Mouse (Mus musculus) ES-E14 (cell line): ENCODE results near the gene Atg9b. TPM values are rescaled to one million over a fixed set of nuclear protein-coding genes. Genes with fewer than 3 reads are reported as not detected.
A peak's percentile ranks its signal among the peaks of the same experiment; 100 is the strongest.

Experiments
- DNase-seq: peaks from one replicate; pipeline ENCODE4 v3.0.0-alpha.2; 2013; ENCODE audit warnings: low read depth, low spot score
- H3K27ac ChIP-seq: 2 replicates; pipeline ENCODE4 v1.5.1; 2012; ENCODE audit warnings: low read depth, mild to moderate bottlenecking, low read length, moderate library complexity, mixed read lengths; ENCODE audit not compliant: poor library complexity, insufficient read depth, severe bottlenecking
- H3K36me3 ChIP-seq: 2 replicates; pipeline ENCODE4 v1.6.1; 2012; ENCODE audit warnings: mild to moderate bottlenecking, low read length, moderate library complexity, mixed read lengths; ENCODE audit not compliant: control insufficient read depth, poor library complexity, insufficient read depth, severe bottlenecking
- H3K4me1 ChIP-seq, 2 experiments: fragments of 150-350 bp in 1 of 2; sonication (generic) in 1 of 2; 2 replicates each; pipeline ENCODE4 v1.6.1; 2012; ENCODE audit warnings: low read length in 2 of 2, mild to moderate bottlenecking in 1 of 2, mixed read lengths in 1 of 2; ENCODE audit not compliant: control insufficient read depth in 2 of 2, insufficient read depth in 2 of 2, poor library complexity in 1 of 2
- H3K4me3 ChIP-seq, 2 experiments: fragments of 150-350 bp in 1 of 2; sonication (generic) in 1 of 2; 2 replicates each; pipeline ENCODE4 v1.5.1; 2012; ENCODE audit warnings: low read length in 2 of 2, low read depth in 1 of 2, mild to moderate bottlenecking in 1 of 2, mixed read lengths in 1 of 2; ENCODE audit not compliant: insufficient read depth in 1 of 2, poor library complexity in 1 of 2, severe bottlenecking in 1 of 2
- H3K9ac ChIP-seq: 2 replicates; pipeline ENCODE4 v1.6.1; 2012; ENCODE audit warnings: low read depth, mild to moderate bottlenecking, low read length, mixed read lengths; ENCODE audit not compliant: poor library complexity, insufficient read depth, severe bottlenecking
- H3K9me3 ChIP-seq: fragments of 150-350 bp; sonication (generic); 2 replicates; pipeline ENCODE4 v1.6.1; 2012; ENCODE audit warnings: low read depth, mild to moderate bottlenecking, low read length; ENCODE audit not compliant: control insufficient read depth, insufficient read depth
- CHD2 ChIP-seq: IDR thresholded peaks from 2 replicates; pipeline ENCODE4 v1.6.1; 2014; ENCODE audit warnings: mild to moderate bottlenecking, low read depth, low read length, inconsistent platforms
- HCFC1 ChIP-seq: IDR thresholded peaks from 2 replicates; pipeline ENCODE4 v1.6.1; 2012; ENCODE audit warnings: low read length, inconsistent platforms, borderline replicate concordance; ENCODE audit not compliant: insufficient read depth
- MAFK ChIP-seq: IDR thresholded peaks from 2 replicates; pipeline ENCODE4 v1.6.1; 2014; ENCODE audit warnings: mild to moderate bottlenecking, low read depth, low read length, inconsistent platforms; ENCODE audit not compliant: insufficient read depth
- ZC3H11A ChIP-seq: IDR thresholded peaks from 2 replicates; pipeline ENCODE4 v1.6.1; 2012; ENCODE audit warnings: low read depth, mild to moderate bottlenecking, inconsistent platforms, low read length, borderline replicate concordance
- ZNF384 ChIP-seq: IDR thresholded peaks from 2 replicates; pipeline ENCODE4 v1.6.1; 2012; ENCODE audit warnings: low read depth, low read length, inconsistent platforms
- in situ Hi-C, 2 experiments: fragments of 600-800 bp; cut with MboI; formaldehyde crosslinking; loops; one replicate each; pipeline ENCODE4 v1.15.1; 2025; ENCODE audit warnings: low sequenced_read_pairs in 2 of 2, inconsistent platforms in 1 of 2; ENCODE audit not compliant: unreplicated experiment in 2 of 2
- total RNA-seq: library from RNA; depleted of rRNA; stranded (reverse); fragments of 300-350 nt; gene quantifications from 2 replicates; pipeline ENCODE4 v1.2.3, GENCODE M21; 2012

The Atg9b gene
- total RNA-seq, 1 experiment, result 3.7 TPM

GRCm38 (mm10) chr5:24351701-24352171 lies 40.2 kb downstream of the Atg9b start:
- no peak for TF ChIP-seq CHD2
- no peak for TF ChIP-seq MAFK
- TF ChIP-seq HCFC1, result no peak
- no peak for TF ChIP-seq ZC3H11A
- TF ChIP-seq ZNF384, result no peak
- Histone ChIP-seq H3K36me3 (no peaks in the 10 kb centered on the region), H3K4me1 (peaks cover 2 to 21% of the 10 kb centered on the region in 2 experiments; a peak in 2 of 4 replicates), H3K4me3 (peak overlapping the region; percentile 86 to 95), H3K27ac (no peak overlapping the region), H3K9me3 (no peaks in the 10 kb centered on the region), H3K9ac (no peak overlapping the region)
- DNase-seq, result peak; percentile 63
- in situ Hi-C loops, result no loop called here

GRCm38 (mm10) chr5:24351278-24351677 lies 40.7 kb downstream of the Atg9b start, which contains the start of gene Kcnh2:
Gene Kcnh2, minus strand, starts transcription at chr5:24351604.
- Histone ChIP-seq H3K4me1 (peaks cover 2 to 21% of the 10 kb centered on the region in 2 experiments; a peak in 2 of 4 replicates), H3K4me3 (peak within 1 kb of the TSS; percentile 86 to 95), H3K9me3 (no peaks in the 10 kb centered on the region), H3K9ac (peak within 1 kb of the TSS; percentile 78), H3K27ac (no peak within 1 kb of the TSS), H3K36me3 (no peaks in the 10 kb centered on the region)
- in situ Hi-C loops, result no loop called here
- DNase-seq, result no peak
- TF ChIP-seq HCFC1 (no peak), CHD2 (no peak), ZNF384 (no peak), MAFK (no peak), ZC3H11A (no peak)

- H3K27ac ChIP-seq, result no peak overlapping the region
- DNase-seq, result no peak
- in situ Hi-C loops, result no loop called here
- peak overlapping the region; percentile 75 to 86 for H3K4me3 ChIP-seq
- H3K9me3 ChIP-seq, result no peaks in the 10 kb centered on the region
- no peak for TF ChIP-seq ZNF384
- TF ChIP-seq MAFK, result no peak
- no peak for TF ChIP-seq ZC3H11A
- TF ChIP-seq HCFC1, result no peak
- no peak for TF ChIP-seq CHD2
- peaks cover 2 to 21% of the 10 kb centered on the region in 2 experiments; a peak in 2 of 4 replicates for H3K4me1 ChIP-seq
- peak overlapping the region; percentile 78; the same call in 1 of the 2 replicates for H3K9ac ChIP-seq
- no peaks in the 10 kb centered on the region for H3K36me3 ChIP-seq
Measured at GRCm38 (mm10) chr5:24350531-24351250, 41.3 kb downstream of the Atg9b start.

GRCm38 (mm10) chr5:24350073-24350472 lies 41.9 kb downstream of the Atg9b start:
- no peak overlapping the region for H3K9ac ChIP-seq
- no peaks in the 10 kb centered on the region for H3K9me3 ChIP-seq
- in situ Hi-C loops, result no loop called here
- peak overlapping the region in 1 of 2 experiments; percentile 0; a peak in 1 of 4 replicates for H3K4me3 ChIP-seq
- no peak overlapping the region for H3K27ac ChIP-seq
- H3K36me3 ChIP-seq, result no peaks in the 10 kb centered on the region
- H3K4me1 ChIP-seq, result peaks cover 2 to 21% of the 10 kb centered on the region in 2 experiments; a peak in 2 of 4 replicates
- no peak for TF ChIP-seq MAFK
- no peak for TF ChIP-seq ZC3H11A
- TF ChIP-seq HCFC1, result no peak
- no peak for TF ChIP-seq ZNF384
- TF ChIP-seq CHD2, result no peak
- DNase-seq, result no peak
